Mouse (Mus musculus) lung, postnatal 25 days (tissue): ENCODE results near the gene Notch2.
A peak's percentile ranks its signal among the peaks of the same experiment; 100 is the strongest.

Experiments
- DNase-seq: peaks from one replicate; pipeline ENCODE4 v3.0.0; 2022; ENCODE audit warnings: low spot score

The Notch2 gene

DNA sequence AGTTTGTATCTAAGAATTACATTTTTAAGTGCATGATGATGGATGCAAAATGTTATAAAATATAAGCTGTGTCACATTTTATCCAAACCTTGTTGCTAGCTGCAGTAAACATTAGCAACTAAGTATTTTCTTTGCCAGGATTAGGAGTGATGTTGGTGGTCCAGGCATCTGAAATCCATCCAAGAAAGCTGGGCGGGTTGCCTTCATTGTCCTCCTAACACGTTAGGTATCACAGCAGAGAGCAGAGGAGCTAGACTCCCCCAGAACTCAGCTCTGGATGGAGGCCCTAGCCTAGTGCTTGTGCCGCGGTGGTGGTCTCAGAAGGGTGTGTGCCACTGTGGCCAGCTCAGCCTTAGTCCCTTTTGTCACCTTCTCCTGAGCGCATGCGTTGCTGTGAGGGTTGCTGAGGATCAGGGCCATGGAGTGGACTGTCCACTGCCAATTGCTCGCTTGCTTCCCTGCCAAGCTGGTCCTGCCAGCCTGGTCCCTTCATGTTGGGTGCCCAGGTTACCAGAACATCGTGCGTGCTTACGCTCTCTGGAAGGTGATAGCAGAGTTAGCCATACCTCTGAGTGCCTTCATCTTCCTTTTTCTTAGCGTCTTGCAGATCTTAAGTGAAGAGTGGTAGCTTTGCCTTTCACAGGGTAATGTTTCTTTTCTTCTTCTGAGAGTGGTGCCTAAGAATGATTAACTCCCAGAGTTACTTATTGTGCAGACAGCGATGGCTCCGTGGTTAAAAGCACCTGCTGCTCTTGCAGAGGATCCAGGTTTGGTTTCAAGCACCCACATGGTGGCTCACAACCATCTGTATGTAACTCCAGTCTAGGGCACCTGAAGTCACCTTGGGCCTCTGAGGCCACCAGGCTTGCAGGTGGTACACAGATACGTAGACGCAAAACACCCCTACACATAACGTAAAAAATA lies 39.4 kb downstream of the Notch2 start:
- no peak for DNase-seq

DNA sequence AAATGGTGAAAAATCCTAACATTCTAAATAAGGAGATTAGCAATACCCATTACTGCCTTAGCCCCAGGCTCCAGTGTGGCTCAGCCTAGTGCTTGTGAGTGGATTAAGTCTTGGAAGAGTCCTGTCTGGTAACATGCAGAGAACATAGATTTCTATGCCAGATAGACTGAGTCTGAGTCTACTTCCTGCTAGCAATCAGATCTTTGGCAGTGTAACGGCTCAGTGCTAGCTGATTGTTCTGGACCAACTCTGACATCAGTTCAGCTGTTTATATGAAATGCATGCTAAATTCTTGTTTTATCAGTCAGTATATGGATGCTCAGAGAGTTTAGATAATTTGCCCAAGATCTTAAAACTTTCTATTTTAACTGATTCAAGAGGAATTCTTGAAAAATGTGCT lies 40.5 kb downstream of the Notch2 start:
- DNase-seq: no peak

- DNase-seq: no peak
Measured at GRCm38 (mm10) chr3:98054334-98055007, 41.1 kb downstream of the Notch2 start.

GRCm38 (mm10) chr3:98055008-98055345 lies 41.6 kb downstream of the Notch2 start:
- no peak for DNase-seq

GRCm38 (mm10) chr3:98055808-98056728 lies 42.7 kb downstream of the Notch2 start:
- peak; percentile 86 for DNase-seq

- DNase-seq: peak; percentile 86
Measured at GRCm38 (mm10) chr3:98056956-98057365, 43.6 kb downstream of the Notch2 start.

DNA sequence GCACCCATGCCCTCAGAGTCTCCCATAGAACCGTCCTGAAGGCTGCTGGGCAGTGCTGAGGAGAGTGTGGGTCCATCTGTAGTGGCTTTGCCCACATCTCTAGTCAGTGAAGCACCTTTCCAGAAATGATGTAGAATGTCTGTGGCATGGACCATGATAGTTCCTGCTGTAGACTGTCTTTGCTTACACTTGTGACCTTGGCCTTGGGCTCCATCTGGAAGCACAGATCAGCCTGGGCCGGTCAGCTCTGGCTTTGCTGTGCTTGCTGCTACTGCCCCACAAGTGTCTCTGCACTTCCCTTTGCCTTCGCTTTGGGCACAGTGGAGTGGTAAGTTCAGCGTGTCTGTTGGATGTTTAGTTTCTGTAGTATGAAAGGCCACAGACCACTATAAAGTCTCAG lies 45.7 kb downstream of the Notch2 start:
- DNase-seq: no peak

- DNase-seq: no peak
Measured at GRCm38 (mm10) chr3:98060981-98061660, 47.8 kb downstream of the Notch2 start.

DNA sequence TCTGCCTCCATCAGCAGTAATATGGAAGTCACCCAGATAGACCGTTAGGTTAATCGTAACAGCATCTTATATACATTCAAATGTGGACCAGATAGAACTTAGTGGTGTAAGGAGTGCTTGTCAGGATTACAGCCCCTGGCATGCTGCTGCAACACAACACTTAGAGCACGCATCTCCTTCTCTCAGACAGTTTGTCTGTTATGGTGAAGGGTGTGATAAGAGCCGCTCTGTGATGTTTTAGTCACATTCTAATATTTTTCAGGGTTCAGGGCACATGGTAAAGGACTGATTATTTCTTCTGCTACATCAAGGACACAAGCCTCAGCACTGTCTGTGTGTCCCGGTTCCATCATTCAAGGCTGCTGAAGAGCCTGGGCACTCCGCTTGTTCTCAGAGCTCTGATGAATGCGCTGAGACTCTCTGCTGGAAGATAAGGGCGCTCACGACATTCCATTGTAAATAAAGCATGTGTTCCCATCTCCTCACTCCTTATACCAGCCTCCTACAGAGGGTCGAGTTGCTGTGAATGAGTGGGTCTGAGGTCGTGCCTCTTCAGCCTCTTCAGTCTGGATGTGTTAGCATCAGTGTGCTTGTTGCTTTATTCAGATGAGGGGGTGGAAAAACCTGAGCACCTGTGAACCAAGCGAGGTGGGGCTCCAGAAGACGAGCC lies 48.5 kb downstream of the Notch2 start:
- no peak for DNase-seq

- no peak for DNase-seq
Measured at GRCm38 (mm10) chr3:98062591-98063185, 49.4 kb downstream of the Notch2 start.

DNA sequence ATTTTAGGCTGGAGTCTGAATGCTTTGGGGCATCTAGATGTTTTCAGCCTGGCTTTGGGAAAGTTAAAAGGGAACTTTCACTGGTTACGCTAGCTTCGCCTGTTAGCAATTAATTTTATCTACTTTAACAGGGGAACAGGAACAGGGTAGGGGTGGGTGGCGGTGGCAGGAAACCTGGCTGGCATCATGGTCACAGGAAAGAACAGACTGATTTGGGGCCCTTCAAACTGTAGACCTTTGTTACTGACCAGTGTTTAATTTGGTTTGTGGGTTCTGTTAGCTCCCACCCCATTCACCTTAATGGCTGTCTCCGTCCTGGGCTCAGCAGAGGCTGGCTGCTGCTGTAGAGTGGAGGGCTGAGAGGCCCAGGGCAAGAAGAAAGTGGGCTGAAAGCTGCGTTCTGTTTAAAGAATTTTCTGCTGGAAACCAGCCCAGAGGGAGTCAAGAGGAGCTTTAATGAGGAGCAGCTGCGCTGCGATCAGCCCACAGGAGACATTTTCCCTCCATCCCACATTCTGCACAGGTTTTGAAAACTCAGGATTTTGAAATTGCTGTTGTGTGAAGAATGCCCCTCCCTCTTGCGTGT lies 50.0 kb downstream of the Notch2 start:
- DNase-seq: peak; percentile 77

DNA sequence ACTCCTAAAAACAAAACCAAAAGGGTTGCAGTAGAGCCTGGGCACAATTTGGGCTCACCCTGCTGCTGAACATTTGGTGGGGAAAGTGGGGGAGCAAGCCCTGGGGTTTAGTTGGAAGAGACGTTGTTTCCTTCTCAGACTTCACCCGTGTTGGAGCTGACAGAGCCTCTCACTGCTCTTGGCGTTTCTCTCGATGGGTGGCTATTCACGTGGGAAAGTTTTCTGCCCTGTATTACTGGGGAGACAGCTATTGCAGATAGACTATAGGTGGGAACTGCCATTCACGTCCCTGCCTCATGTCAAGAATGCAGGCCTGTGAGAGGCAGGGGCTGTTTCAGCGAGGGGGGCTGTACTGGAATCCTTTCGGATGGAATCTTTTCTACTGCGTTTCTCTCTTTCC lies 50.5 kb downstream of the Notch2 start:
- no peak for DNase-seq

DNA sequence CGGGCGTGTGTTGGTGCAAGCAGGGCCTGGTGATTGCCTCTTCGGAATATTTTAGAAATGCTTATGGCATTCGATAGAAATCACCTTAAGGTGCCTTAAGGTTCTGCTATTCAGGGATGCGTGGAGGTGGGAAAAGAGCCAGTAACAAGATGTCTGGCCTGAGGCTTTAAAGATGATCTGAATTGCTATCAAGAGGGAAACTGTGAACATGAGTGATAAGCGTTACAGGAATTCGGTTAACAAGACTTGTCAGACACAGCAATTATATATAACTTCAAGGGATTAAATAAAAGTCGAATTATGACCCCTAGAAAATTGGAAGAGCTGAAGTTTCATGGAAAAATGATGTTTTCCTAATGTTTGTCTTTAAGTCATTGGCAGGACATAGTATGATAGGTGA lies 51.7 kb downstream of the Notch2 start:
- no peak for DNase-seq

GRCm38 (mm10) chr3:98066434-98066833 lies 53.1 kb downstream of the Notch2 start:
- DNase-seq: no peak

GRCm38 (mm10) chr3:98067413-98067812 lies 54.1 kb downstream of the Notch2 start:
- no peak for DNase-seq

GRCm38 (mm10) chr3:98067852-98068491 lies 54.6 kb downstream of the Notch2 start:
- no peak for DNase-seq

- DNase-seq: no peak
Measured at GRCm38 (mm10) chr3:98069161-98069560, 55.8 kb downstream of the Notch2 start.

DNA sequence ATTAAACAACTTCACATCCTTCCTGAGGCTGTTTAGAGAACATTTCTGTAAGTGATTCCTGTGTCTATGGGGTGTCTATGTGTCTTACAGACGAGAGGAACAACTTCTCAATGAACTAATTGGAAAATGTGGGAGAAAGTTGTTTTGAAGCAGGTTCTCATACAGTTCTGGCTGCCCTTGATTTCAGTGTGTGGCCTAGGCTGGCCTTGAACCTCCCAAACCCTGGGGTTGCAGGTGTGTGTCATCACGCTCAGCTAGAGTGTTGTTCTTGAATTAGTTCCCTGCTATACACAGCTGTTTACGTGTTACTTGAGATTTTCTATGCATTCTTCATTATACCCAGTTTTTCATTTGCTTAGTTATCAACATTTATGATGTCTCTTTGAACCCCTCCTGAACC lies 56.5 kb downstream of the Notch2 start:
- DNase-seq: no peak

GRCm38 (mm10) chr3:98072570-98072969 lies 59.2 kb downstream of the Notch2 start:
- no peak for DNase-seq

- no peak for DNase-seq
Measured at GRCm38 (mm10) chr3:98073545-98073944, 60.2 kb downstream of the Notch2 start.
